ENCODE assay signal across 17 mouse cellular contexts in genomic region chr1:38292851-38293250, GRCm38 (mm10).
DNase-seq lines count a peak whose midpoint lies in the region; ATAC-seq and TF ChIP-seq lines count a peak whose summit lies in the region.
"Had no signal": no experiment of that assay in that cellular context is flagged by ENCODE, and none has a peak within 500 bp of the region (broad histone marks: within the 10 kb centered on the region; RNA-seq: fewer than 3 reads in every experiment).

No protein-coding gene starts in this region.

- no peak for DNase-seq in forebrain, postnatal 0 days
- DNase-seq in forebrain, embryonic 11.5 days (ENCODE audit: low spot score) = no peak
- DNase-seq in stomach, postnatal 0 days (ENCODE audit: low spot score) = no peak
- peak; percentile 46 for DNase-seq in hindbrain, postnatal 0 days (ENCODE audit: low spot score)
- no peak for DNase-seq in lung, postnatal 4 days
- no peak for DNase-seq in yolk sac, embryonic 10.5 days (ENCODE audit: low spot score)
- DNase-seq: adrenal gland, postnatal 10 days; cerebellum, postnatal 10 days; gastrocnemius, postnatal 14 days; kidney, adult 9 months; thymus, postnatal 14 days had no signal

- no peak overlapping the region for H3K4me2 ChIP-seq in forebrain, postnatal 0 days (ENCODE audit: low read depth)
- H3K4me2 ChIP-seq in forebrain, embryonic 11.5 days (ENCODE audit: low read depth, low read length, severe bottlenecking) = no peak overlapping the region
- H3K4me2 ChIP-seq in stomach, embryonic 15.5 days = no peak overlapping the region
- H3K4me2 ChIP-seq in stomach, postnatal 0 days (replicated peaks; ENCODE audit: low read depth) = no peak overlapping the region
- H3K4me2 ChIP-seq in hindbrain, postnatal 0 days (ENCODE audit: low read depth, low read length) = no peak overlapping the region
- no peak overlapping the region for H3K4me2 ChIP-seq in neural tube, embryonic 15.5 days
- H3K4me2 ChIP-seq: liver, embryonic 12.5 days; lung, embryonic 15.5 days had no signal

- no peak overlapping the region for H3K27ac ChIP-seq in forebrain, postnatal 0 days (ENCODE audit: low read depth, low read length)
- no peak overlapping the region for H3K27ac ChIP-seq in forebrain, embryonic 11.5 days (ENCODE audit: low read depth, low read length)
- H3K27ac ChIP-seq in stomach, embryonic 15.5 days = no peak overlapping the region
- H3K27ac ChIP-seq in stomach, postnatal 0 days (replicated peaks) = no peak overlapping the region
- H3K27ac ChIP-seq in hindbrain, postnatal 0 days = no peak overlapping the region
- no peak overlapping the region for H3K27ac ChIP-seq in neural tube, embryonic 15.5 days (replicated peaks)
- H3K27ac ChIP-seq: limb, embryonic 10.5 days; liver, embryonic 12.5 days; lung, embryonic 15.5 days had no signal

- H3K9me3 ChIP-seq in forebrain, postnatal 0 days (ENCODE audit: low read length) = no peaks in the 10 kb centered on the region
- no peaks in the 10 kb centered on the region for H3K9me3 ChIP-seq in forebrain, embryonic 11.5 days (ENCODE audit: control insufficient read depth, low read length)
- H3K9me3 ChIP-seq in stomach, embryonic 15.5 days = no peaks in the 10 kb centered on the region
- H3K9me3 ChIP-seq in stomach, postnatal 0 days (ENCODE audit: control insufficient read depth, low read length) = no peaks in the 10 kb centered on the region
- no peaks in the 10 kb centered on the region for H3K9me3 ChIP-seq in hindbrain, postnatal 0 days (ENCODE audit: low read length)
- H3K9me3 ChIP-seq in neural tube, embryonic 15.5 days (replicated peaks) = no peaks in the 10 kb centered on the region
- H3K9me3 ChIP-seq: limb, embryonic 10.5 days; liver, embryonic 12.5 days; lung, embryonic 15.5 days; megakaryocyte, embryonic 14.5 days had no signal

- H3K4me1 ChIP-seq in forebrain, postnatal 0 days (ENCODE audit: insufficient read depth) = 0 out of 2 replicates have a peak, but pooled peaks cover 7% of the 10 kb centered on the region
- H3K4me1 ChIP-seq in forebrain, embryonic 11.5 days (replicated peaks; ENCODE audit: control insufficient read depth, insufficient read depth, low read length) = no peaks in the 10 kb centered on the region
- H3K4me1 ChIP-seq in stomach, embryonic 15.5 days = no peaks in the 10 kb centered on the region
- H3K4me1 ChIP-seq in stomach, postnatal 0 days (replicated peaks; ENCODE audit: control insufficient read depth, insufficient read depth) = no peaks in the 10 kb centered on the region
- no peaks in the 10 kb centered on the region for H3K4me1 ChIP-seq in hindbrain, postnatal 0 days (ENCODE audit: insufficient read depth, low read length)
- H3K4me1 ChIP-seq in neural tube, embryonic 15.5 days = peaks cover 12% of the 10 kb centered on the region
- H3K4me1 ChIP-seq: limb, embryonic 10.5 days; liver, embryonic 12.5 days; lung, embryonic 15.5 days had no signal

- peak; percentile 78 for ATAC-seq in forebrain, postnatal 0 days
- ATAC-seq in forebrain, embryonic 11.5 days (replicated peaks; ENCODE audit: low FRiP score) = no peak
- ATAC-seq in stomach, embryonic 15.5 days (ENCODE audit: insufficient read depth, low FRiP score, low read depth) = 0 out of 2 replicates have a peak, but pooled peaks have one; percentile 47
- no peak for ATAC-seq in stomach, postnatal 0 days (ENCODE audit: low FRiP score, low TSS enrichment)
- peak; percentile 85 for ATAC-seq in hindbrain, postnatal 0 days
- ATAC-seq in neural tube, embryonic 15.5 days (ENCODE audit: low FRiP score) = peak; percentile 62; the same call in 1 of the 2 replicates
- ATAC-seq: liver, embryonic 12.5 days had no signal

- H3K9ac ChIP-seq in forebrain, postnatal 0 days = no peak overlapping the region
- H3K9ac ChIP-seq in forebrain, embryonic 11.5 days (ENCODE audit: low read length) = no peak overlapping the region
- no peak overlapping the region for H3K9ac ChIP-seq in stomach, embryonic 15.5 days
- no peak overlapping the region for H3K9ac ChIP-seq in stomach, postnatal 0 days (ENCODE audit: low read length)
- H3K9ac ChIP-seq in hindbrain, postnatal 0 days (replicated peaks; ENCODE audit: low read length) = no peak overlapping the region
- no peak overlapping the region for H3K9ac ChIP-seq in neural tube, embryonic 15.5 days (replicated peaks)
- H3K9ac ChIP-seq: liver, embryonic 12.5 days; lung, embryonic 15.5 days had no signal

- no peak for TF ChIP-seq CTCF in forebrain, postnatal 0 days (IDR thresholded peaks at IDR 0.05; ENCODE audit: low read depth)
- TF ChIP-seq CTCF in stomach, postnatal 0 days (IDR thresholded peaks at IDR 0.05; ENCODE audit: low read depth) = no peak
- no peak for TF ChIP-seq CTCF in hindbrain, postnatal 0 days (IDR thresholded peaks at IDR 0.05; ENCODE audit: low read depth)

- H3K36me3 ChIP-seq in forebrain, postnatal 0 days (ENCODE audit: insufficient read depth) = no peaks in the 10 kb centered on the region
- H3K36me3 ChIP-seq in forebrain, embryonic 11.5 days (ENCODE audit: control insufficient read depth, insufficient read depth, low read length) = no peaks in the 10 kb centered on the region
- H3K36me3 ChIP-seq in stomach, embryonic 15.5 days = no peaks in the 10 kb centered on the region
- H3K36me3 ChIP-seq in stomach, postnatal 0 days (ENCODE audit: control insufficient read depth, insufficient read depth, low read length) = no peaks in the 10 kb centered on the region
- no peaks in the 10 kb centered on the region for H3K36me3 ChIP-seq in hindbrain, postnatal 0 days (ENCODE audit: insufficient read depth, low read length)
- no peaks in the 10 kb centered on the region for H3K36me3 ChIP-seq in neural tube, embryonic 15.5 days
- H3K36me3 ChIP-seq: liver, embryonic 12.5 days; lung, embryonic 15.5 days had no signal

- 45% methylated on average over 4 of the region's 4 CpGs for WGBS in forebrain, postnatal 0 days
- WGBS in forebrain, embryonic 11.5 days = 70% methylated on average over 4 of the region's 4 CpGs
- WGBS in stomach, embryonic 15.5 days = 69% methylated on average over 4 of the region's 4 CpGs
- WGBS in stomach, postnatal 0 days = 61% methylated on average over 4 of the region's 4 CpGs
- 29% methylated on average over 4 of the region's 4 CpGs for WGBS in hindbrain, postnatal 0 days
- WGBS in neural tube, embryonic 15.5 days = 42% methylated on average over 4 of the region's 4 CpGs

- H3K4me3 ChIP-seq in forebrain, postnatal 0 days (ENCODE audit: low read depth, low read length) = no peak overlapping the region
- H3K4me3 ChIP-seq in forebrain, embryonic 11.5 days (ENCODE audit: low read depth, low read length) = no peak overlapping the region
- H3K4me3 ChIP-seq in stomach, embryonic 15.5 days (replicated peaks) = no peak overlapping the region
- H3K4me3 ChIP-seq in stomach, postnatal 0 days (ENCODE audit: low read depth, low read length) = no peak overlapping the region
- no peak overlapping the region for H3K4me3 ChIP-seq in hindbrain, postnatal 0 days (ENCODE audit: low read length)
- no peak overlapping the region for H3K4me3 ChIP-seq in neural tube, embryonic 15.5 days (replicated peaks)
- H3K4me3 ChIP-seq: limb, embryonic 10.5 days; liver, embryonic 12.5 days; lung, embryonic 15.5 days; megakaryocyte, embryonic 14.5 days had no signal

- TF ChIP-seq EP300 in stomach, postnatal 0 days (optimal IDR thresholded peaks at IDR 0.05) = no peak

- H3K27me3 ChIP-seq in forebrain, postnatal 0 days (ENCODE audit: insufficient read depth, low read length) = no peaks in the 10 kb centered on the region
- no peaks in the 10 kb centered on the region for H3K27me3 ChIP-seq in forebrain, embryonic 11.5 days (ENCODE audit: control insufficient read depth, insufficient read depth, low read length)
- H3K27me3 ChIP-seq in stomach, embryonic 15.5 days (replicated peaks) = no peaks in the 10 kb centered on the region
- H3K27me3 ChIP-seq in stomach, postnatal 0 days (ENCODE audit: control insufficient read depth, insufficient read depth, low read length) = no peaks in the 10 kb centered on the region
- no peaks in the 10 kb centered on the region for H3K27me3 ChIP-seq in hindbrain, postnatal 0 days (ENCODE audit: insufficient read depth, low read length)
- H3K27me3 ChIP-seq in neural tube, embryonic 15.5 days (replicated peaks) = no peaks in the 10 kb centered on the region
- H3K27me3 ChIP-seq: liver, embryonic 12.5 days; lung, embryonic 15.5 days had no signal

Comparison
In these comparisons a context has a peak if more than half of its experiments do, and no peak if none do; other contexts are left out.
1. ATAC-seq: peak in forebrain, postnatal 0 days (single experiment), stomach, embryonic 15.5 days (single experiment), hindbrain, postnatal 0 days (single experiment) and neural tube, embryonic 15.5 days (single experiment); none in forebrain, embryonic 11.5 days (single experiment) and stomach, postnatal 0 days (single experiment).